Mouse (Mus musculus) liver, adult 2 months (tissue): ENCODE measurements around the gene Kcnh1. TPM values are rescaled to one million over a fixed set of nuclear protein-coding genes. Genes with fewer than 3 reads are reported as not detected.

Source experiments
- DNase-seq: peaks from one replicate; pipeline ENCODE4 v3.0.0-alpha.2; 2011; ENCODE audit warnings: low read depth, low spot score; ENCODE audit errors: extremely low read depth
- H3K27ac ChIP-seq: fragments of 200-500 bp; replicated peaks from 2 replicates; pipeline ENCODE4 v1.5.1; 2012; ENCODE audit warnings: low read depth, mild to moderate bottlenecking, control low read depth, inconsistent platforms, low read length; ENCODE audit not compliant: insufficient read depth
- H3K27me3 ChIP-seq: fragments of 200-500 bp; 2 replicates; pipeline ENCODE4 v1.6.1; 2012; ENCODE audit warnings: mild to moderate bottlenecking, moderate library complexity, low read length, inconsistent platforms; ENCODE audit not compliant: control insufficient read depth, insufficient read depth
- H3K36me3 ChIP-seq: fragments of 200-500 bp; 2 replicates; pipeline ENCODE4 v1.6.1; 2012; ENCODE audit warnings: low read length, inconsistent platforms; ENCODE audit not compliant: control insufficient read depth, insufficient read depth
- H3K4me1 ChIP-seq: fragments of 200-500 bp; 2 replicates; pipeline ENCODE4 v1.6.1; 2011; ENCODE audit warnings: low read length; ENCODE audit not compliant: control insufficient read depth, insufficient read depth
- H3K4me3 ChIP-seq: fragments of 200-500 bp; 2 replicates; pipeline ENCODE4 v1.5.1; 2011; ENCODE audit warnings: low read depth, mild to moderate bottlenecking, control low read depth, low read length, moderate library complexity; ENCODE audit not compliant: insufficient read depth
- H3K79me2 ChIP-seq: fragments of 200-500 bp; 2 replicates; pipeline ENCODE4 v1.6.1; 2012; ENCODE audit warnings: inconsistent platforms, mild to moderate bottlenecking, low read length, moderate library complexity; ENCODE audit not compliant: control insufficient read depth, insufficient read depth
- H3K9ac ChIP-seq: fragments of 200-500 bp; 2 replicates; pipeline ENCODE4 v1.6.1; 2012; ENCODE audit warnings: low read depth, mild to moderate bottlenecking, control low read depth, inconsistent platforms, low read length
- CTCF ChIP-seq: fragments of 200-500 bp; IDR thresholded peaks from 2 replicates; pipeline ENCODE4 v1.5.1; 2011; ENCODE audit warnings: low read depth, low read length, control low read depth
- POLR2A ChIP-seq: fragments of 200-500 bp; IDR thresholded peaks from 2 replicates; pipeline ENCODE4 v1.6.1; 2011; ENCODE audit warnings: low read length, control low read depth; ENCODE audit not compliant: insufficient read depth; ENCODE audit errors: extremely low read depth
- WGBS: fragments of 180-500 bp; shearing (Covaris S2); methylation state at CpG from one replicate; pipeline ENCODE4 v1.1.7; 2018; 5-methylcytosine and 5-hydroxymethylcytosine counted together
- polyA plus RNA-seq: library from polyadenylated mRNA; depleted of rRNA; stranded (reverse); fragments of >200 nt; gene quantifications from 2 replicates; pipeline ENCODE4 v1.2.3, GENCODE M21; 2012
- total RNA-seq: library from RNA; depleted of rRNA; stranded (reverse); fragments of >200 nt; gene quantifications from 2 replicates; pipeline ENCODE4 v1.2.3, GENCODE M21; 2014

The Kcnh1 gene
- total and polyA plus RNA-seq, 2 experiments: not detected

DNA sequence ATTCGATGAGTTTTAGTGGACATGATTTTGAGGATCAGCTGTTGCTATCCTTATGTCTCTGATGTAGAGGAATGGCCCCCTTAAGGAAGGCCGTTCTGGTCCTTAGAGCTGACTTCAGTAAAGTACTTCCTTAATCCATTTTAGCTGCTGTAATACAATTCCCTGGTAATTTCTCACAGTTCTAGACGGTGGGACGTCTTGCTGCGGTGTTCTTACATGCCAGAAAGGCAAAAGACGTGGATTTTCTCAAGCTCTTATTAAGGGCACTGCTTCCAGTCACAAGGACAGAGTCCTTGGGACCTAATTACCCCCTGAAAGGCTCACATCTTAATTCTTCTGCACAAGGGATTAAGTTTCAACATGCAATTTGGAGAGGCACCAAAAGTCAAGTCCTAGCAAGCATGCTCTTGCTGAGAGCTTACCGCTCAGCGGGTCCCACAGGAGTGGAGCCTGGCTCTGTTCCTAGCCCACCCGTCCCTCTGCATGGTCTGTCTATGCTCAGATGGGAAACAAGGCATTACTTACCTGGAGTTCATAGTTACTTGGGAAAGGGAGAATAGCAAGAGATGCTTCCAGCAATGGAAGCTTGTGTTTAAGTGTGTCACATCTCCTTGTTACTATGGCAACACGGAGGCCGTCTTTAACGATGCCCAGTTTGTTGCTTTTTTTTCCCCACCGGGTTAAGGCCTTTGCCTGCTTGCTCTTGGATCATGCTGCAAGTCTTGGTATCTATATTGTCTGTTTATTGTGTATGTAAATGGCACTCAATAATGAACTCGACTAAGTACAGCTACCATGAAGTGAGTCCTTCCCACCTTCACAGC is 209.3 kb downstream of the Kcnh1 start:
- TF ChIP-seq POLR2A: no peak
- no peak for TF ChIP-seq CTCF
- Histone ChIP-seq H3K27me3 (peaks cover 9% of the 10 kb centered on the region; the same call in 1 of the 2 replicates), H3K79me2 (no peaks in the 10 kb centered on the region), H3K4me3 (no peak overlapping the region), H3K27ac (no peak overlapping the region), H3K36me3 (no peaks in the 10 kb centered on the region), H3K4me1 (peaks cover 2% of the 10 kb centered on the region; the same call in 1 of the 2 replicates), H3K9ac (no peak overlapping the region)
- 85% methylated on average over 14 of the region's 14 CpGs for WGBS
- DNase-seq: no peak

DNA sequence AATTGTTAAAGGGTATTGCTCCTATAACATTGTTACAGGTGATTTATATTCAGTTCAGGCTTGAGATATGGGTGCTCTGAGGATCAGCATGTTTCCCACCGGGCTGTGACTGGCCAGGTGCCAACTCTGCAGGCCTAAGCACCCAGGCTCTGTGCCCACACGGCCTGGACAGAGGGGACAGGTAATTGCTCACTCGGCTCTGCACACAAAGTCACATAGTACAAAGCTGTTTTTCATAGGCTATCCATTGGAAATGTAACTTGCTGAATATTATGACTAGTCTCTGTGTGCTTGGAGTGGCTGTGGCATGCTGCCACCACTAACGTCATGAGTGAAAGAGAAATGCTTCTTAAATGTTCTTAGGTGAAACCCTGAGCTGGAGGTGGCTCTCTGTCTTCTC is 210.4 kb downstream of the Kcnh1 start:
- H3K4me1 ChIP-seq: peaks cover 2% of the 10 kb centered on the region; the same call in 1 of the 2 replicates
- TF ChIP-seq POLR2A (no peak), CTCF (no peak)
- WGBS: 42% methylated on average over 4 of the region's 4 CpGs
- no peak overlapping the region for H3K4me3 ChIP-seq
- DNase-seq: peak; percentile 17
- H3K79me2 ChIP-seq: no peaks in the 10 kb centered on the region
- no peak overlapping the region for H3K27ac ChIP-seq
- no peak overlapping the region for H3K9ac ChIP-seq
- peaks cover 6% of the 10 kb centered on the region; the same call in 1 of the 2 replicates for H3K27me3 ChIP-seq
- H3K36me3 ChIP-seq: no peaks in the 10 kb centered on the region

DNA sequence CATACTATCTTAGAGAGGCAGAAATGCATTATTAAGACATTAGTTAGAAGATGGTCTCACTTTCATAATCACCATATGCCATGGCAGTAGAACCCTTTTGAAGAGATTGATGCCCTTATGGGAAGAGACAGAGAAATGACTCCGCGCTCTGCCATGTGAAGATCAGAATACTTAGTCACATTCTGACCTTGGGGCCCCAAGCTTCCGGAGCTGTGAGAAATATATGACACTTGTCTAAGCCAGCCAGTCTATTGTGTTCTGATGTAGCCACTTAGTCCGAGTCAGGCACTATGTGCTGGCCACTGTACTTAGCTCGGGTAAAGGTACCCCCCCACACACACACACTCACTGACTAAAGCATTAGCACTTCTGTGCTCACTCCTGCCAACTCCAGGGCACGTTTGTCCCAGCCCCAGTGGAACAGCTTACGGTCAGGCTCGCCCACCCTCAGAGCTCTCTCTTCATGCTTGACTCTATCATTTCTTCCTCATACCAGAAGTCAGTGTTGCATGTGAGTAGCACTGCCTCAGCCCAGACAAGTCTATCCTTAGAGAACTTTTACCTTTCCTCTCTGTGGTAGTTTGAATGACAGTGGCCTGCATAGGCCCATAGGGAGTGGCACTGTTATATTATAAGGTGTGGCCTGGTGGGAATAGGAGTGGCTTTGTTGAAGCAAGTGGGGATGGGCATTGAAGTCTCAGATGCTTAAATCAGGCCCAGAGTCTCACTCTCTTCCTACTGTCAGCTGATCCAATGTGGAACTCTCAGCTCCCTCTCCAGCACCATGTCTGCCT is 212.5 kb downstream of the Kcnh1 start:
- TF ChIP-seq CTCF (no peak), POLR2A (no peak)
- peaks cover 6% of the 10 kb centered on the region; the same call in 1 of the 2 replicates for H3K27me3 ChIP-seq
- no peak for DNase-seq
- no peaks in the 10 kb centered on the region for H3K36me3 ChIP-seq
- H3K27ac ChIP-seq: no peak overlapping the region
- WGBS: 88% methylated on average over 8 of the region's 8 CpGs
- H3K4me3 ChIP-seq: no peak overlapping the region
- H3K79me2 ChIP-seq: no peaks in the 10 kb centered on the region
- H3K9ac ChIP-seq: no peak overlapping the region
- H3K4me1 ChIP-seq: peaks cover 2% of the 10 kb centered on the region; the same call in 1 of the 2 replicates

DNA sequence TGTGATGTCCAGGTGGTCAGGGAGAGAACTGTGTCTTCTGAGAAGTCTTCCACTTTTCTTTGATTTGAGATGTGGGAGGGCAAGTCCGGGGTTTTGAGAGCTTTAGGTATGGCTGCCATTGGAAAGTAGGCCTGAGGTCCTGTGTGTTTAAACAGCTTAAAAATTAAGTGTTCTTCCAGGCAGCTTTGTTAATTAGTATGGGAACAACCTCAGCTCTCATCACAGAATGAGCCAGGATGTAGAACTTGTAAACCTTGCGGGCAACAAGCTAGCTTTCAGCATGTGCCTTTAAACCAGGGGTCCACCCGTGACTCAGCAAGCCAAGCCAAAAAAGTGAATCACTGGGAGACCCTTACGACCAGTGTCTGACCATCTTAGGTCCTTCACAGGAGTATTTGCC is 214.6 kb downstream of the Kcnh1 start:
- H3K4me3 ChIP-seq: no peak overlapping the region
- no peak overlapping the region for H3K27ac ChIP-seq
- peaks cover 3% of the 10 kb centered on the region; the same call in 1 of the 2 replicates for H3K27me3 ChIP-seq
- no peak for DNase-seq
- TF ChIP-seq POLR2A (no peak), CTCF (no peak)
- H3K4me1 ChIP-seq: peaks cover 2% of the 10 kb centered on the region; the same call in 1 of the 2 replicates
- 81% methylated on average over 4 of the region's 4 CpGs for WGBS
- H3K36me3 ChIP-seq: no peaks in the 10 kb centered on the region
- no peak overlapping the region for H3K9ac ChIP-seq
- no peaks in the 10 kb centered on the region for H3K79me2 ChIP-seq

DNA sequence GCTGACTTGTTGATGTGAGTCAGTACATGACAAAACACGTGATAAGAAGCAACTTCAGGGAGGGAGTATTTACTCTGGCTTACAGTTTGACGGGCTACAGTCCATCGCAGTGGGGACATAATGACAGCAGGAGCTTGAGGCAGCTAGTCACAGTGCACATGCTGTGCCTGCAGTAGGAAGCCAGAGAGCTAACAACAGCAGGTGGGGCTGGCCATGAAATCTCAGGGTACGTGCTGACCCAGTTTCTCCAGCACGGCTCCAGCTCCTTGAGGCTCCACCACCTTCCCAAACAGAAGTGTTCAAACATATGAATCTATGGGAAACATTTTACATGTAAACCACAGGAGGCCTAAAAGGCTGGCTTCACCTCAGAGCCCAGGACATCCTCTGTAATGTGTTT is 216.0 kb downstream of the Kcnh1 start:
- H3K9ac ChIP-seq: no peak overlapping the region
- no peak overlapping the region for H3K27ac ChIP-seq
- H3K4me3 ChIP-seq: no peak overlapping the region
- DNase-seq: no peak
- H3K36me3 ChIP-seq: no peaks in the 10 kb centered on the region
- H3K27me3 ChIP-seq: peaks cover 3% of the 10 kb centered on the region; the same call in 1 of the 2 replicates
- TF ChIP-seq POLR2A (no peak), CTCF (no peak)
- H3K79me2 ChIP-seq: no peaks in the 10 kb centered on the region
- 81% methylated on average over 5 of the region's 5 CpGs for WGBS
- H3K4me1 ChIP-seq: peaks cover 2% of the 10 kb centered on the region; the same call in 1 of the 2 replicates
